Comparison of ENCODE assay signal across 8 mouse cellular contexts in genomic region chr12:81780271-81781093, GRCm38 (mm10). TPM values are rescaled to one million over a fixed set of nuclear protein-coding genes. Genes with fewer than 3 reads are reported as not detected.
DNase-seq lines count a peak whose midpoint lies in the region; ATAC-seq and TF ChIP-seq lines count a peak whose summit lies in the region.

No protein-coding gene starts in this region.

- TF ChIP-seq POLR2A in embryonic fibroblast, embryonic 13.5 days (IDR thresholded peaks at IDR 0.05; ENCODE audit: low read depth, low read length), result no peak

- H3K27me3 ChIP-seq in hindbrain, postnatal 0 days (ENCODE audit: insufficient read depth, low read length), result no peaks in the 10 kb centered on the region
- H3K27me3 ChIP-seq in liver, embryonic 15.5 days, result peaks cover 80% of the 10 kb centered on the region
- peaks cover 10% of the 10 kb centered on the region for H3K27me3 ChIP-seq in neural tube, embryonic 11.5 days (ENCODE audit: control insufficient read depth, insufficient read depth, low read length)

- H3K36me3 ChIP-seq in hindbrain, postnatal 0 days (ENCODE audit: insufficient read depth, low read length), result no peaks in the 10 kb centered on the region
- H3K36me3 ChIP-seq in liver, embryonic 15.5 days (replicated peaks), result no peaks in the 10 kb centered on the region
- no peaks in the 10 kb centered on the region for H3K36me3 ChIP-seq in neural tube, embryonic 11.5 days (ENCODE audit: control insufficient read depth, insufficient read depth, low read length)

- no peak for TF ChIP-seq CTCF in embryonic fibroblast, embryonic 13.5 days (IDR thresholded peaks at IDR 0.05; ENCODE audit: borderline replicate concordance, insufficient read depth, low read length)
- no peak for TF ChIP-seq CTCF in hindbrain, postnatal 0 days (IDR thresholded peaks at IDR 0.05; ENCODE audit: low read depth)

- H3K4me2 ChIP-seq in hindbrain, postnatal 0 days (ENCODE audit: low read depth, low read length), result peak overlapping the region; percentile 75
- peak overlapping the region; percentile 82 for H3K4me2 ChIP-seq in liver, embryonic 15.5 days
- H3K4me2 ChIP-seq in neural tube, embryonic 11.5 days (ENCODE audit: low read depth), result peak overlapping the region; percentile 83

- peak; percentile 18; the same call in 1 of the 2 replicates for ATAC-seq in hindbrain, postnatal 0 days
- ATAC-seq in liver, embryonic 15.5 days (ENCODE audit: insufficient read depth), result peak; percentile 30
- ATAC-seq in neural tube, embryonic 11.5 days (ENCODE audit: insufficient read depth, low FRiP score, low TSS enrichment), result peak; percentile 78

- no peaks in the 10 kb centered on the region for H3K9me3 ChIP-seq in hindbrain, postnatal 0 days (ENCODE audit: low read length)
- H3K9me3 ChIP-seq in liver, embryonic 15.5 days (replicated peaks), result no peaks in the 10 kb centered on the region
- H3K9me3 ChIP-seq in neural tube, embryonic 11.5 days (ENCODE audit: control insufficient read depth, low read length), result no peaks in the 10 kb centered on the region

- intact Hi-C loops in gastrocnemius, postnatal 14 days (cut with DNase I; ENCODE audit: low total_unique reads), result no loop called here

- no peaks in the 10 kb centered on the region for H3K4me1 ChIP-seq in embryonic fibroblast, embryonic 13.5 days (ENCODE audit: control insufficient read depth, insufficient read depth, low read length)
- H3K4me1 ChIP-seq in hindbrain, postnatal 0 days (ENCODE audit: insufficient read depth, low read length), result peaks cover 6% of the 10 kb centered on the region; the same call in 1 of the 2 replicates
- peaks cover 18% of the 10 kb centered on the region for H3K4me1 ChIP-seq in liver, embryonic 15.5 days (replicated peaks)
- peaks cover 3% of the 10 kb centered on the region; the same call in 1 of the 2 replicates for H3K4me1 ChIP-seq in neural tube, embryonic 11.5 days (ENCODE audit: control insufficient read depth, insufficient read depth, low read length)

- WGBS in hindbrain, postnatal 0 days, result 1% methylated on average over 79 of the region's 91 CpGs
- under 1% methylated on average over 81 of the region's 91 CpGs for WGBS in liver, embryonic 15.5 days (ENCODE audit: insufficient replicate concordance)
- WGBS in neural tube, embryonic 11.5 days, result under 1% methylated on average over 84 of the region's 91 CpGs

- H3K9ac ChIP-seq in hindbrain, postnatal 0 days (replicated peaks; ENCODE audit: low read length), result peak overlapping the region; percentile 91
- no peak overlapping the region; the same call in 1 of the 2 replicates for H3K9ac ChIP-seq in liver, embryonic 15.5 days
- peak overlapping the region; percentile 74 for H3K9ac ChIP-seq in neural tube, embryonic 11.5 days (ENCODE audit: low read length)

- H3K4me3 ChIP-seq in embryonic fibroblast, embryonic 13.5 days (ENCODE audit: insufficient read depth, low read length), result peak overlapping the region; percentile 31; the same call in 1 of the 2 replicates
- H3K4me3 ChIP-seq in hindbrain, postnatal 0 days (ENCODE audit: low read length), result peak overlapping the region; percentile 87
- peak overlapping the region; percentile 59 for H3K4me3 ChIP-seq in liver, embryonic 15.5 days (replicated peaks)
- peak overlapping the region; percentile 71 for H3K4me3 ChIP-seq in neural tube, embryonic 11.5 days (ENCODE audit: low read depth, low read length)

- peak; percentile 19 for DNase-seq in gastrocnemius, postnatal 14 days
- no peak for DNase-seq in gastrocnemius, postnatal 25 days
- peak; percentile 27 to 57 for DNase-seq in adrenal gland, postnatal 36 days
- peak; percentile 26 for DNase-seq in hindbrain, postnatal 0 days (ENCODE audit: low spot score)
- no peak for DNase-seq in neural tube, embryonic 11.5 days (ENCODE audit: low spot score)
- peak; percentile 4 for DNase-seq in thymus, postnatal 25 days

- H3K27ac ChIP-seq in embryonic fibroblast, embryonic 13.5 days (ENCODE audit: insufficient read depth, low read length), result no peak overlapping the region
- peak overlapping the region; percentile 80 for H3K27ac ChIP-seq in hindbrain, postnatal 0 days
- no peak overlapping the region for H3K27ac ChIP-seq in liver, embryonic 15.5 days (replicated peaks)
- H3K27ac ChIP-seq in neural tube, embryonic 11.5 days (ENCODE audit: low read depth, low read length), result 0 out of 2 replicates have a peak overlapping the region, but pooled peaks have one; percentile 44

RNA-seq across cellular contexts. Expression of gene Map3k9, which starts 0.5 kb away (rescaled TPM):
- total RNA-seq in gastrocnemius, postnatal 14 days (2021), result under 1 TPM in 1 of 2 experiments, not detected in 1; 0.11 TPM
- under 1 TPM; 0.08 to 0.13 TPM for total RNA-seq in gastrocnemius, postnatal 25 days (2021)
- total RNA-seq in adrenal gland, postnatal 36 days (2021), result 1 to 10 TPM; 1.2 to 3.4 TPM
- 0.23 and 0.42 TPM in 2 replicates for polyA plus RNA-seq in embryonic fibroblast, embryonic 13.5 days (2011; ENCODE audit: insufficient read length, low read depth, missing spikeins)
- 60.1 and 61.9 TPM in 2 replicates for total RNA-seq in hindbrain, postnatal 0 days (2014; rRNA removed)
- 8.1 and 8.4 TPM in 2 replicates for polyA plus RNA-seq in hindbrain, postnatal 0 days (2015; fragmentation: Nextera tagmentation; extraction: Ambion mirVana)
- polyA plus RNA-seq in liver, embryonic 15.5 days (2015; fragmentation: Nextera tagmentation; extraction: Ambion mirVana), result 0.10 and 0.20 TPM in 2 replicates
- polyA plus RNA-seq in neural tube, embryonic 11.5 days (2014; fragmentation: Nextera tagmentation; extraction: Ambion mirVana), result 3.6 and 3.7 TPM in 2 replicates

Comparison
In these comparisons a context has a peak if more than half of its experiments do, and no peak if none do; other contexts are left out.
1. DNase-seq: peak in gastrocnemius, postnatal 14 days (single experiment), adrenal gland, postnatal 36 days (2 of 2), hindbrain, postnatal 0 days (single experiment) and thymus, postnatal 25 days (single experiment); none in gastrocnemius, postnatal 25 days (single experiment) and neural tube, embryonic 11.5 days (single experiment).
2. H3K27ac ChIP-seq: peak in hindbrain, postnatal 0 days (single experiment) and neural tube, embryonic 11.5 days (single experiment); none in embryonic fibroblast, embryonic 13.5 days (single experiment) and liver, embryonic 15.5 days (single experiment).
3. H3K4me3 ChIP-seq: peak in every context shown above with its lines; median percentile 87 in hindbrain, postnatal 0 days; 71 in neural tube, embryonic 11.5 days; 59 in liver, embryonic 15.5 days; 31 in embryonic fibroblast, embryonic 13.5 days.
4. ATAC-seq: peak in every context shown above with its lines; median percentile 78 in neural tube, embryonic 11.5 days; 30 in liver, embryonic 15.5 days; 18 in hindbrain, postnatal 0 days.
5. RNA of gene Map3k9, which starts 0.5 kb away (total RNA-seq): 60.1 to 61.9 TPM in hindbrain, postnatal 0 days; 1.2 to 3.4 TPM in adrenal gland, postnatal 36 days, 0.08 to 0.13 TPM in gastrocnemius, postnatal 25 days and 0.11 TPM in gastrocnemius, postnatal 14 days; every median in the first group is over 10 times any median in the second.
6. Peak in every context shown above with its lines, with median percentiles within 50 percentile points of each other: H3K4me2 ChIP-seq.